Mouse (Mus musculus) layer of hippocampus, adult 18-20 months (tissue): ENCODE results near the gene Pde3b. TPM values are rescaled to one million over a fixed set of nuclear protein-coding genes. Genes with fewer than 3 reads are reported as not detected.
"Not testable (repeated sequence)": the region's sequence is repeated elsewhere in the genome, so short reads cannot be mapped to it uniquely, and the experiment has no call there.

Experiments used
- DNase-seq, 2 experiments: peaks; one replicate each; pipeline ENCODE4 v3.0.0; 2022; ENCODE audit warnings: low spot score in 2 of 2
- total RNA-seq, 2 experiments: library from RNA; stranded (reverse); gene quantifications; 2 replicates each; pipeline ENCODE4 v1.2.3; 2021

The Pde3b gene
- total RNA-seq, 2 experiments from 2014 or later = 9.4 to 10.3 TPM

DNA sequence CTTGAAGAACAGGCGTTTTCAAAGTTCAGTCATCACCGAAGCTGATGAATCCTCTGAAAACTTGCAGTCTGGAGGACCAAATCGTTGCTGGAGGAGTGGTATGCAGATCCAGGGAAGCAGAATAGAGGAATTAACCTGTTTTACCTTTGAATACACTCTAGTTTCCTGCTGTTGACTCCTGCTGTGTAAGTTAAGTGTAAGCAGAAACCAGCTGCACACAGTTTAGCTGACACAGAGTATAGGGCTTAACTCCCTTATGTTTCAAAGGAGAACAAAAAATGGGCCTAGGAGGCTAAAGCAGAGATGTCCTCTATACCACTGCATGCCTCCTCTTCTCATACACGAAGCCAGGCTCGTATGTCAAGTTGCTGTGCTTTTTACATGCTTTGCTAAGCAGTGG, 63.8 kb downstream of the Pde3b start:
- no peak for DNase-seq

- no peak for DNase-seq
These were observed 64.7 kb downstream of the Pde3b start for GRCm38 (mm10) chr7:114479779-114480178.

DNA sequence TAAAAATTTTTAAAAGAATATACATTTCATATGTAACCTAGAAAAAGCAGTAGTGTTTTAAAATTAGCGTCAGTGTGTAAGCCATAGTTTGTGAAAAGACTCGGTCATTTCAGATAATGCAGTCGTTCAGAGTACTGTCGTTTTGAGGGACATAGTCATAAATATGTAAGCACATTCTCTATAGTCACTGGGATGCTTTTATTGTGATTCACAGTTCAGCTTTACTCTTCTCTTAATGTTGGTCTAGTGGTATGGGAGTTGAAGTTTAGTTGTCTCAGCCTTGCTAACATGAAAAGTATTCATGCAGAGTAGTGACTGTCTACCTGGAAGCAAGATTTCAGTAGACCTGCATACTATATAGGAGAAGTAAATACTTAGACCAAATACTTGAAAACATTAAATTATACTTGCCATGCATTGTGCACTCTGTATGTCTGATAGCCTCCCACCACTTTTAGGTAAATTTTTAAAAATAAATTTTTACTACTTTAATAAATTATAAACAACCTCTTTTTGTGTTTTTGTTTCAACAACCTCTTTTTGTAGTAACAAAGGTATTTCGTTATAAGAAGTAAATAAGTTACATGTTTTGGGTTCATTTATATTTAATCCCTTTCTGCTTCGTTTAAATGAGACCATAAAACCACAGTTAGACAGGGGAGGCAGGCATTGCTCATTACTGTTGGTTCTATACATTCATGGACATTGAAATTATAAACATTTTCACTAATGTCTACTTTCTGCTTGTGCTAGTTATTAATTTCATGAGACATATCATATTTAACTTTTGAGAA, 65.3 kb downstream of the Pde3b start:
- no peak for DNase-seq

- DNase-seq = no peak
These were observed 65.9 kb downstream of the Pde3b start for GRCm38 (mm10) chr7:114481008-114481407.

DNA sequence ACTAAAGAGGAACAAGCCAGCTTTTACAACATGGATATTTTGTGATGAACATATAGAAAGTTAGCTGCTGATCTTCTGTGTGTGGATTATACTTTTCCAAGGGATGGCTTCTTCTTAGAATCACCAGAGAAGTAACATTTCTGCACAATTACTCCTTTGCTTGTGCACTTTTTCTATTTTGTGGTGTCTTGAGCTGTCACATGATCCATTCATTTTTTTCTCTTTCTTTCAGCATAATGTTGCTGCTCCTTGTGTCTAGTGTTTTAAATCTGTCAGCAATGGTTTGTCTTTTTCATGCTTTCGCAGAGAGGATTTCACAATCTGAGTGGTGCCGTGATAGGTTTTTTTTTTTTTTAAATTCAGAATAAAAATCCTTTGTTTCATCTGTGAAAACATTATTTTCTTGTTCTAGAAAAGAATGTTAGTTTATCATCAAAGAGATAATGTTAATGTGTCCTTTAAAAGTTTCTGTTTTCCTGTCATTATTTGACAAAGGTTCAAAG, 66.4 kb downstream of the Pde3b start:
- no peak for DNase-seq

GRCm38 (mm10) chr7:114492540-114492939, 77.5 kb downstream of the Pde3b start:
- no peak for DNase-seq

GRCm38 (mm10) chr7:114494033-114494432, 79.0 kb downstream of the Pde3b start:
- DNase-seq = no peak

GRCm38 (mm10) chr7:114499293-114499692, 84.2 kb downstream of the Pde3b start:
- DNase-seq = no peak

- DNase-seq = no peak
These were observed 93.8 kb downstream of the Pde3b start for GRCm38 (mm10) chr7:114508879-114509278.

DNA sequence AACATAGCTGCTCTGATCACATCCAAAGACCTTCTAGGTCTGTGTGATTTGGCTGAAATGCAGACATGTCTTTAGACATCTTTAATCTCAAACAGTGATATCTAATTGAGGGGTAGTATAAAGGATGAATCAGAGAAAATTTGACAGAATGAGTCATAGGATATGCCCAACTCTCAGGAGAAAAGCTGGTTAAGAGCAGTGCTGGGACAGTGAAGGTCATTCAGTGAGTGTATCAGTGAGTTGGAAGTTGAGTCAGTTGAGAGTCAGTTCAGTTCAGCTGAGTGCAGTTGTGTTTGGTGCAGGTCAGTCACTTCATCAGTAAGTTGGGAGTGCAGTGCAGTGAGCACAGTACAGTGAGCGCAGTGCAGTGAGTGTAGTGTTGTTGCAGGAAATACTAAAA, 105.0 kb downstream of the Pde3b start:
- no peak for DNase-seq

GRCm38 (mm10) chr7:114526245-114526644, 111.2 kb downstream of the Pde3b start:
- DNase-seq = no peak

DNA sequence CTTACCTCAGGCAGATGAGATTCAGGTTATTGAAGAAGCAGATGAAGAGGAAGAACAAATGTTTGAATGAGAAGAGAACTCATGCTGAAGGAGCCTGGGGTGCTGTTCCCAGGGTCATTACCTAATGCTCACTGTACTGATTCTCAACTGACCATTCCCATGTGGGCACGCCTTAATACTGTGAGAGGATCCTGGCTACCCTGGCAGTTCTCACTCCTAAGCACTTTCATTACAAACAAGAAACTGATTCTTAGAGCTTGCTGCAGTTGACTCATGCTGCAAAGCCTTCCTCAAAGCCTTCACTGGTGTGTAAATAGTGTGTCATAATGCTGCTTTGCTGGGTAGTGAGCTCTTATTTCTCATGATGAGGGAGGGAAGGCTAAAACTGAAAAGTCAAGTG, 121.1 kb downstream of the Pde3b start:
- DNase-seq = no peak

DNA sequence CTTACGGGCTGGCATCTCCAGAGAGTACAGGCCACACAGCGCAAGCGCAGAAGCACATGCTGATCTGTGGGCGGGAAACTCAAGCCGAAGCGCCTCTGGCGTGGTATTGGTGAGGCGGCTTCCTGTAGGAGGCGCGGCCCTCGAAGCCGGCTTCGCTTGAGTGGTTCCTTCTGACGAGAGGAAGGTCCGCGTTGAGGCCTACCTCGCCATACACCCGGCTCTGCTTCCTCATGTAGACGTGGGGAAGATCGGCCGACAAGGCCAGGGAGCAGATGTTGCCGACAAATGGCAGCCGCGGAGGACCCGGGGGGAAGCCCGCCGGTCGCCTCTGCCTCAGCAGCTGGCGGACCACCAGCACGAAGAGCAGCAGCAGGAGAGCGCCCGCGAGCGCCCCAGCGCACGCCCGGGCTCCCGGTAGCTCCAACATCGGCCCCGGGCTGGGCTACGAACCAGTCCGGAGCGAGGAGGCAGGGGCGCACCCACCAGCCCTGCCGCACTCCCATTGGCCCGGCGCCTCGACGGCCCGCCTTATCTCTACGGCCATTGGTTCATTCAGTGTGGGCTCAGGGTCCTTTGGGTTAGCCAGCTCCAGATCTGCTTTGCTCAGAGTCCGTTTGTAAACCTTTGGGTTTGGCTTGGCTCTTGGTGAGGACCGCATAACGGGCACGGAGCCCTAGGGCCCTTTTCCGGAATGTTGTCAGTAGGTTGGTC, 147.6 kb downstream of the Pde3b start, which contains the start of gene Cyp2r1:
Gene Cyp2r1, minus strand, starts transcription at position 442 of the 711 bp plus-strand sequence.
- DNase-seq = peak; percentile 83 to 90

GRCm38 (mm10) chr7:114573866-114574265, 158.8 kb downstream of the Pde3b start:
- DNase-seq = not testable (repeated sequence)

DNA sequence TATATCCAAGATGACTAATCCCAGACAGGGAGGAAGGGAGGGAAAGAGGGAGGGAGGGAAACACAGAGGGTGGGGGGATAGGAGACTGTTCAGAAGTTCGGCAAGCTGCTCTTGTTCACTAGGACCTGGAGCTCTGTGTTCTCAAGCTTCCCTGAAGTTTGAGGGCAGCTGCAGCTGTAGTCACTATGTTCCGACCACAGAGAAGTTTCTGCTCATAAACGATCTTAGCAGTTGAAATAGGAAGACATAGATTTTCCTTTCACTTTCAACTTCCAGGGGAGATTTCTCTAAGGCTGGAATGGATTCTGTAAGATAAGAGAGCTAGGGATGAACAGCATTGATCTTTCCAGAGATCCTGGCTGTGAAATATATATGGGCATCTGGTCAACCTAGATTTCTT, 161.8 kb downstream of the Pde3b start:
- no peak for DNase-seq

DNA sequence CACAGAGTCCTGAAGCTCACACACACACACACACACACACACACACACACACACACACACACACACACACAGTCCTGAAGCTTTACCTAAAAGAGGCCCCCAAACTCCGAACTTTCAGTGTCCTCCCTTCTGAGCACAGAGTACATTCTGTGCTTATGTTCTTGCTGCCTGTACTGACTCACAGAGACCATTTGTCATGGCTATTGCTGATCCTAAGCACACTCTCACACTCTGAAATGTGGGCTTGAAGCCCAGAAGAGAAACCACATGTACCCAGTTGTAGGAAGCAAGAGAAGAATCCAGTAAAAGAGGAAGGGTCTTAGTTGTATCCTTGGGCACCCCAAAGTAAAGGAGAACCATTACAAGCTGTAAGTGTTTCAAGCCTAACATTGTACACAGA, 162.6 kb downstream of the Pde3b start:
- DNase-seq = no peak

DNA sequence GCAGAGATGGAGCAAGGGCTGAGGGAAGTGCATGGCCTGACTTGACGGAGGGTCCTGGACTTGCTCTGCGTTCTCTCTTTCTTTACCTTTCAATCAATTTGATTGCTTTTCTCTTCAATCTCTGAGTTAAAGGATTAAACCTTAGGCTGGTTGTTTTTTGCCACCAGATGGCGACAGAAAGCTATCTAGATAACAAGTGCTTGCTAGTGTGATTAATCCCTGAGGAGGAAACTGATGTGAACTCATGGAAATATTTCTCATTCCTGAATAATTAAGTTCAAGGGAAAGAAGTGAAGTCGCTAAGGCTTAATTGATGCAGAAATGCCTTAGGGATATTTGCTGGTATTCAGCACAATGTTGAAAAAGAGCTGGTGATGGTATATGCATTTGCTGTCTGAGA, 165.3 kb downstream of the Pde3b start:
- DNase-seq = peak; percentile 23 to 84

DNA sequence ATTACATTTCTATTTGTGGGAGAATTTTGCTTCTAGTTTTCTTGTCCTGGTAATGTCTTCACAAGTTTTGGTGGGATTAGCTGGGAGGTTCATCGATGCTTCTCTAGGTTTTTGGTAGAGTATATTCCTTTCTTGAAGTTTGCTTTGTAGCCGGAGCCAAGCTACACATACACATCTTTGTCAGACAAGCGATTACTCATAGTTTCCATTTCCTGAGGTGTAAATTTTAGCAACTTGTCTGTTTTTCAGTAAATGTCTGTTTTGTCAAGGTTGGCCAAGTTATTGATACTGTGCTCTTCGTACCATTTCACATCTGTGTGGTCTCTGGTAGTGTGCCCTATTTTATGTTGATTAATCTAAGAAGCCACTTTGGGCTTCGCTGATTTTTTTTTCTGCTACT, 166.1 kb downstream of the Pde3b start:
- no peak for DNase-seq

- no peak for DNase-seq
These were observed 167.4 kb downstream of the Pde3b start for GRCm38 (mm10) chr7:114582441-114582840.
